Mouse (Mus musculus): ENCODE data around the gene Tspan5.

- TF ChIP-seq POLR2A (IDR thresholded peaks at IDR 0.05; ENCODE audit: borderline replicate concordance, extremely low read depth, low read depth, low read length) = no peak
- TF ChIP-seq CTCF (IDR thresholded peaks at IDR 0.05; ENCODE audit: insufficient read depth, low read length) = no peak
Measured at GRCm38 (mm10) chr3:138819862-138820261, 77.9 kb downstream of the Tspan5 start.

Measured in lung, adult 2 months (tissue).